Mouse (Mus musculus) liver (tissue): ENCODE measurements around the gene Ctdnep1.
A peak's percentile ranks its signal among the peaks of the same experiment; 100 is the strongest.
"Not testable (repeated sequence)": the region's sequence is repeated elsewhere in the genome, so short reads cannot be mapped to it uniquely, and the experiment has no call there.

ENCODE experiments used
- DNase-seq: peaks from one replicate; pipeline ENCODE4 v3.0.0-alpha.2; 2020; ENCODE audit warnings: mixed read lengths

Gene Ctdnep1

GRCm38 (mm10) chr11:69952274-69952673 lies 28.7 kb upstream of the Ctdnep1 start:
- no peak for DNase-seq

DNA sequence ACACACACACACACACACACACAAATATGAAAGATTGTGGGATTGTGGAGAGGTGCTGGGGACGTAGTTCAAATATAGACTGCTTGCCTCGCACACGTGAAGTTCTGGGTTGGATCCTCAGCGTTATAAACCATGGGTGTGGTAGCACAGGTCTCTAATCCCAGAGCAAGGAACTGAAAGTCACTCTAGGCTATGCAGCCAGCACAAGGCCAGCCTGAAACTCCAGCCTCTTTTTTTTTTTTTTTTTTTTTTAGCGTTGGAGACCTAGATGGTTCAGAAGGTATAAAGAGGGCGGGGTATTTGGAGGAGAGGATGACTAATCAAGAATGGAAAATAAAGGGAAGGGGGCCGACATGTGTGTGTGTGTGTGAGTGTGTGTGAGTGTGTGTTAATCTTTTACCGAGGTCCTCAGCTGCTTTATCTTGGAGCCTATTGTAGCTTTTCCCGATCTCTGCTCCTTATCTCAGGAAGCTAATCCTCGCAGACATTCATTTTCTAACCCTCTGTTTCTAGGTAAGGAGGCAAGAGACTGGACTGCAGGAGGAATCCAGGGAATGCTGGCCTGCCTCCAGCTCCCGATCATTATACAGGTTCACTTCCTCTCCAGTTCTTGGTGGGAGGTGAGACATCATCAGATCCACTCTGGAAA lies 27.6 kb upstream of the Ctdnep1 start:
- no peak for DNase-seq

DNA sequence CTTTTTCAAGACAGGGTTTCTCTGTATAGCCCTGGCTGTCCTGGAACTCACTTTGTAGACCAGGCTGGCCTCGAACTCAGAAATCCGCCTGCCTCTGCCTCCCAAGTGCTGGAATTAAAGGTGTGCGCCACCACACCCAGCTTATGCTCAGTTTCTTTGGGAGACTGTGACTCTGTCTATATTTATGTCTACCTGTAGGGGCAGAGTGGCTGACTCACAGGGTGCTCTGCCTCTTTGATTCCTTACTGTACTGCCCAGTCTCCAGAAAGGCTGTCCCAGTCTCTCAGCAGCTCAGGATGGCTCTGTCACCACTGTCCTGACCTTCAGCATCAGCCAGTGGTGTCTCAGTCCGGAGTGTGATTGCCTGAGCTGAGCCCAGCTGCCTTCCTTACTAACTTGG lies 25.3 kb upstream of the Ctdnep1 start:
- not testable (repeated sequence) for DNase-seq

DNA sequence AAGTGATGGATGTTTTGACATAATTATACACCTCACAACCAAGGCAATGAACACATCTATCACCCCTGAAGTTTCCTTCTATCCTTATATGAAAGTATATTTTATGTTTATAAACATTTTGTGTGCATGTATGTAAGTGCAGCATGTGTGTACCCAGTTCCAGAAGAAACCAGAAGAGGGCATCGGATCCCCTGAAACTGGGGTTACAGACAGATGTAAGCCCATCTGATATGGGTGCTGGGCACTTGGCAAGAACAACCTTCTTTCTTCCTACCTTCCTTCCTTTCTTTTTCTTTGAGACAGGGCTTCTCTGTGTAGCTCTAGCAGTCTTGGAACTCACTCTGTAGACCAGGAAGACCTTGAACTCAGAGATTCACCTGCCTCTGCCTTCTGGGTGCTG lies 24.7 kb upstream of the Ctdnep1 start:
- DNase-seq, result no peak

GRCm38 (mm10) chr11:69960616-69961015 lies 20.3 kb upstream of the Ctdnep1 start:
- DNase-seq, result peak; percentile 49

GRCm38 (mm10) chr11:69961841-69962240 lies 19.1 kb upstream of the Ctdnep1 start:
- DNase-seq, result no peak

DNA sequence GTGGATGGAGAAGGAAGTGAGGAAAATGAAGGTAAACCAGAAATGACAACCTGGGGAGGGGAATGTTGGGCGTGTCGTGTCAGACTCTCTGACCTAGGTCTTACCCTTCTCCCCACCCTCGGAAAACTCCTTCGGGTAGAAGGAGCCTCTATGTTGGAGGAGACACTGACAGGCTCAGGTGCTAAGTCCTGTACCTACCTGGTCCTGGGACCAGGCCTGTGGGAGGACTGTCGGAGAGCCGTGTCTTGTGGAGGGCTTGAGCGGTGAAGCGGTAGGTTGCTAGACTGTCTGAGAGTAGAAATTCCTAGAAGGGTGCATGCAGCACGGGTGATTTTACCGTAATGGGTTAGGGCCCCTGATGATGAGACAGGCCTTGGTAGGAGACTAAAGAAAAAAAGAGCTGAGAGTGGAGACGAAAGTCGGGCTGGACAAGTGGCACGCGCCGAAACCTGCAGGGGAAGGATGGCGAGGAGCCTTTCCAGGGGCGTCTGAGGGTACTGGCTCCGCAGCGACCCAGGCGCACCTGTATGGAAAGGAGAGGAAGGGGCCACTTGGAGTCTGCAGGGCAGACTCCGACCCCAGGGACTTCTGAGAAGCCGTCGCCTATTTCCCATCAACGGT lies 16.2 kb upstream of the Ctdnep1 start, which contains the start of gene Cldn7:
Gene Cldn7, plus strand, starts transcription at position 130 of the 621 bp plus-strand sequence.
- no peak for DNase-seq

- DNase-seq, result no peak
These were observed 15.5 kb upstream of the Ctdnep1 start for GRCm38 (mm10) chr11:69965271-69966005.

GRCm38 (mm10) chr11:69966006-69966859 lies 14.7 kb upstream of the Ctdnep1 start:
- peak; percentile 54 for DNase-seq

- DNase-seq, result no peak
These were observed 14.0 kb upstream of the Ctdnep1 start for GRCm38 (mm10) chr11:69966860-69967517.

- DNase-seq, result no peak
These were observed 12.2 kb upstream of the Ctdnep1 start for GRCm38 (mm10) chr11:69968793-69969192.

- no peak for DNase-seq
These were observed 10.7 kb upstream of the Ctdnep1 start for GRCm38 (mm10) chr11:69970222-69970621.

- no peak for DNase-seq
These were observed 10.2 kb upstream of the Ctdnep1 start for GRCm38 (mm10) chr11:69970775-69971174.

DNA sequence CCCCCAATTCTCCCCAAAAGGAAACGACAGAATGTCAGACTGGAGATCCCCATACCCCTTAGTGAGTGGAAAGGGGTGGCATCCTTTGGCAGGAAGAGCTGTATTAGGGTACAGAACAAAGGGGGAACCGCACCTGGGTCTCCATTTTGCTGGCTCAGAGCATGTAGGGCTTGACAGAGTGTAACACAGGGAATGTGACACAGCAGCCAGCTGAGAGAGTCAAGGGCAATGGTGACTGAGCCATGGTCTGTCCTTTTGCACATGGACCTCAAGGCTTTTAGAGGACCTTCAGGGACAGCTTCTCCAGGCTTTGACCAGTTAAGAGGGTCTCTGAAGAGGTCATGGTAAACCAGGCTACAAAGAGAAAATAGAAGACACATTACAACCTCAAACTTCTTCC lies 6.0 kb upstream of the Ctdnep1 start:
- DNase-seq, result no peak

DNA sequence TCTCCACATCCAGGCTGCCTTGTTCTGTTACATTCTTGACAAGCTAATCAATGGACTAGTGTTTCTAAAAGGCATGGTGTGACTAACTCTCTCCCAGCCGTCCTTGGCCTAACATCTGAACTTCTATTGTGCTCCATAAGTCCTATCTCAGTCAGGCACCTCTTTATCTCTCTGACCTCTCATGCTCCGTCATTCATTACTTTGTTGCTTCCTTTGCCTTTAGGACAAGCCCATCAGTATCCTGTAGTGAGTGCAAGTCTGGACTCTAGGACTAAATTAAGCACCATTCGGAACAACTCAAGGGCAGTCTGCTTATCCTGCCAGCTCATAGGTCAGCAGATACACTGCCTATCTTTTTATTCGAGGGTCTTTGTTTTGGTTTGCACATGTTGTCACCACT lies 4.7 kb upstream of the Ctdnep1 start:
- DNase-seq, result no peak

GRCm38 (mm10) chr11:69979827-69980195 lies 1.1 kb upstream of the Ctdnep1 start:
- no peak for DNase-seq

GRCm38 (mm10) chr11:69980196-69981140 lies 488 bp upstream of the Ctdnep1 start:
- DNase-seq, result peak; percentile 98

DNA sequence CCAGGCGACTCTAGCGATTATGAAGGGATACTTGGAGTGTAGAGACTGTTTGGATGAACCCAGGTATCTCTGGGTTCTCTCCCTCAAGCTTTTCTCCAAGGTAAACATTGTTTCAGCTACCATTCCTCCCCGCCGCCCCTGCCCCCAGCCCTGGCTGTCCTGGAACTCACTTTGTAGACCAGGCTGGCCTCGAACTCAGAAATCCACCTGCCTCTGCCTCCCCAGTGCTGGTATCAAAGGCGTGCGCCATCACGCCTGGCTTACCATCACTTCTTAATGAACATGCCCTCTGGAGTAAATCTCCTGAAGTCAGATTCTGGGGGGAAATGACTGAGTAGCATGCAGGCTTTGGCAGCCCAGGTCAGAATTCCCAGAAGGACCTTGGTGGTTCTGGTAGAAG lies 1.3 kb downstream of the Ctdnep1 start, which contains the start of gene Elp5:
Gene Elp5, minus strand, starts transcription at position 293 of the 400 bp plus-strand sequence.
- no peak for DNase-seq

DNA sequence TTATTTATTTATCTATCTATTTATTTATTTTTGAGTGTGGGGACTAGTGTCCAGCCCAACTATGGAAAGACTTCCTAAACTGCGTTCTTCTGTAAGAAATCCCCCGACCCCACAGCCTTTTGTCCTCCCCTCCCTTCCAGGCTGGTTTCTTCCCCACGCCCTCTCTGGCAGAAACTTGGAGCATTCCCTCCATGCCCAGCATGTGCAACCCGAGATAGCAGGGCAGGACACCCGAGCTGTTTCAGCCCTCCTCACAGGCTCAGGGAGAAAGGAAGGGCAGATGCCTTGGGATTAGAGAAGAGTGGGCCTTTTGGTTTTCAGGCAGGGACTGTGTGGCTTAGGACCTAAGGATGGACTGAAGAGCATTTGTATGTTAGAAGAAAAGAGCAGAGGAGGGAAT lies 1.9 kb downstream of the Ctdnep1 start:
- peak; percentile 28 for DNase-seq

DNA sequence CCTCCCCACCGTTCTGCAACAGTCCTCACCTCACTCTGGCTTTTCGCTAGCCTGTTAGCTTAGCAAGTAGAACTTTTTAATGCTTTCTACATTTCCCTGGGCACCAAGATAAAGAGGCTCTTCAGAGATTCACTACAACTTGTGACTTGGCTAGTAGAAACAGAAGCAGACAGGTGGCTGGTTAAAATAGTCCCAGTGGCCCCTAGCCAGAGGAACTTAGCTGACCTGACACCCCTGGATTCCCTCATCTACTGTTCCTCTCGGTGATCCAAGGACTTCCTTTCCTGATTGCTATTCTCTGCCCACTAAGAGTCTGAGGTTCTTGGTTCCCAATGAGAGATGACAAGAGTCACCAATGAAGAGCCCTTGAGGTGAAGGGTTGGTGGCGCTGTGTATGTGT lies 2.4 kb downstream of the Ctdnep1 start:
- DNase-seq, result no peak

- DNase-seq, result no peak
These were observed 3.5 kb downstream of the Ctdnep1 start for GRCm38 (mm10) chr11:69984431-69984830.
